Mouse (Mus musculus): Measurements from ENCODE around the gene Tpte.
"Not testable (repeated sequence)": the region's sequence is repeated elsewhere in the genome, so short reads cannot be mapped to it uniquely, and the experiment has no call there.

The Tpte gene

GRCm38 (mm10) chr8:22282999-22283491, at the start of gene Tpte:
TSS of gene Tpte (plus strand) at chr8:22283441.
- no peak for DNase-seq (ENCODE audit: low read depth in 2 of 2, low spot score in 2 of 2)

GRCm38 (mm10) chr8:22242986-22243385, 40.3 kb upstream of the Tpte start:
- no peak for DNase-seq (ENCODE audit: low read depth in 2 of 2, low spot score in 2 of 2)

- DNase-seq (ENCODE audit: low read depth in 2 of 2, low spot score in 2 of 2), result no peak
Measured at GRCm38 (mm10) chr8:22245663-22246062, 37.6 kb upstream of the Tpte start.

- DNase-seq (ENCODE audit: low read depth in 2 of 2, low spot score in 2 of 2), result no peak
Measured at GRCm38 (mm10) chr8:22247956-22248355, 35.3 kb upstream of the Tpte start.

GRCm38 (mm10) chr8:22249080-22249479, 34.2 kb upstream of the Tpte start:
- no peak for DNase-seq (ENCODE audit: low read depth in 2 of 2, low spot score in 2 of 2)

GRCm38 (mm10) chr8:22258946-22259450, 24.2 kb upstream of the Tpte start:
- no peak for DNase-seq (ENCODE audit: low read depth in 2 of 2, low spot score in 2 of 2)

- DNase-seq (ENCODE audit: low read depth in 2 of 2, low spot score in 2 of 2), result no peak
Measured at GRCm38 (mm10) chr8:22259531-22259930, 23.7 kb upstream of the Tpte start.

- no peak for DNase-seq (ENCODE audit: low read depth in 2 of 2, low spot score in 2 of 2)
Measured at GRCm38 (mm10) chr8:22260091-22260722, 23.0 kb upstream of the Tpte start.

GRCm38 (mm10) chr8:22262267-22262666, 21.0 kb upstream of the Tpte start:
- no peak for DNase-seq (ENCODE audit: low read depth in 2 of 2, low spot score in 2 of 2)

GRCm38 (mm10) chr8:22264292-22264691, 18.9 kb upstream of the Tpte start:
- no peak for DNase-seq (ENCODE audit: low read depth in 2 of 2, low spot score in 2 of 2)

- no peak for DNase-seq (ENCODE audit: low read depth in 2 of 2, low spot score in 2 of 2)
Measured at GRCm38 (mm10) chr8:22264787-22265186, 18.5 kb upstream of the Tpte start.

GRCm38 (mm10) chr8:22265194-22265593, 18.0 kb upstream of the Tpte start:
- DNase-seq (ENCODE audit: low read depth in 2 of 2, low spot score in 2 of 2), result no peak

- DNase-seq (ENCODE audit: low read depth in 2 of 2, low spot score in 2 of 2), result no peak
Measured at GRCm38 (mm10) chr8:22266809-22267208, 16.4 kb upstream of the Tpte start.

GRCm38 (mm10) chr8:22273142-22273541, 10.1 kb upstream of the Tpte start:
- DNase-seq (ENCODE audit: low read depth in 2 of 2, low spot score in 2 of 2), result no peak

- no peak for DNase-seq (ENCODE audit: low read depth in 2 of 2, low spot score in 2 of 2)
Measured at GRCm38 (mm10) chr8:22274641-22275040, 8.6 kb upstream of the Tpte start.

- no peak for DNase-seq (ENCODE audit: low read depth in 2 of 2, low spot score in 2 of 2)
Measured at GRCm38 (mm10) chr8:22302326-22302725, 19.1 kb downstream of the Tpte start.

- DNase-seq (ENCODE audit: low read depth in 2 of 2, low spot score in 2 of 2), result no peak
Measured at GRCm38 (mm10) chr8:22302896-22303306, 19.7 kb downstream of the Tpte start.

GRCm38 (mm10) chr8:22304045-22304444, 20.8 kb downstream of the Tpte start:
- not testable (repeated sequence) for DNase-seq (ENCODE audit: low read depth in 2 of 2, low spot score in 2 of 2)

GRCm38 (mm10) chr8:22306999-22307398, 23.8 kb downstream of the Tpte start:
- DNase-seq (ENCODE audit: low read depth in 2 of 2, low spot score in 2 of 2), result no peak

GRCm38 (mm10) chr8:22311446-22311845, 28.2 kb downstream of the Tpte start:
- no peak for DNase-seq (ENCODE audit: low read depth in 2 of 2, low spot score in 2 of 2)

- DNase-seq (ENCODE audit: low read depth in 2 of 2, low spot score in 2 of 2), result no peak
Measured at GRCm38 (mm10) chr8:22335426-22335825, 52.2 kb downstream of the Tpte start.

GRCm38 (mm10) chr8:22359359-22359758, 76.1 kb downstream of the Tpte start:
- no peak for DNase-seq (ENCODE audit: low read depth in 2 of 2, low spot score in 2 of 2)

- no peak for DNase-seq (ENCODE audit: low read depth in 2 of 2, low spot score in 2 of 2)
Measured at GRCm38 (mm10) chr8:22359882-22360281, 76.6 kb downstream of the Tpte start.

Data from CD8-positive naive resting alpha-beta T cell, adult 2 months (primary cell).